ENCODE assay signal across 28 mouse cellular contexts in the genomic region with DNA sequence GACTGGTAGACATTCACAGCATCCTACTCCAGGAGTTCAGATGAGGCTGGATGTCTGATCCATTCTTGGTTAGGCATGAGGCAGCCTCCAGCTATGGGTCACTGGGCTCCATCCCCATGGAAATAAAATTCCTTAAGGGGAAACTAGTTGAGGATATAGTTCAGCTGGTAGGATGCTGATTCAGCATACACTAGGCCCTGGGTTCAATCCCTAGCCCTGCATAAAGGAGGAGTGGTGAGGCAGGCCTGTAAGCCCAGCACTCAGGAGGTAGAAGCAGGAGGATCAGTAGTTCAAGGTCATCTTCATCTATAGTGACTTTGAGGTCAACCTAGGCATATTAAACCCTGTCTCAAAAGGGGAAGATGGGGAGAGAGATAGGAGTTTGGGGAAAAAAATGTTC. TPM values are rescaled to one million over a fixed set of nuclear protein-coding genes. Genes with fewer than 3 reads are reported as not detected.
DNase-seq lines count a peak whose midpoint lies in the region; ATAC-seq and TF ChIP-seq lines count a peak whose summit lies in the region.
"Had no signal": no experiment of that assay in that cellular context is flagged by ENCODE, and none has a peak within 500 bp of the region (broad histone marks: within the 10 kb centered on the region; RNA-seq: fewer than 3 reads in every experiment).

No protein-coding gene starts in this region.

- H3K4me3 ChIP-seq in liver, postnatal 0 days (ENCODE audit: low read depth, low read length): no peak overlapping the region
- no peak overlapping the region for H3K4me3 ChIP-seq in myocyte
- H3K4me3 ChIP-seq in hindbrain, embryonic 12.5 days: no peak overlapping the region
- H3K4me3 ChIP-seq: embryonic facial prominence, embryonic 13.5 days; embryonic facial prominence, embryonic 15.5 days; erythroblast, embryonic 14.5 days; forebrain, embryonic 10.5 days; forebrain, embryonic 12.5 days had no signal

- H3ac ChIP-seq in myocyte (ENCODE audit: control insufficient read depth, insufficient read length): no peak overlapping the region

- TF ChIP-seq CTCF in liver, postnatal 0 days (IDR thresholded peaks at IDR 0.05; ENCODE audit: low read depth): no peak

- peaks cover 38% of the 10 kb centered on the region for H3K36me3 ChIP-seq in liver, postnatal 0 days (replicated peaks; ENCODE audit: insufficient read depth, low read length)
- peaks cover 38% of the 10 kb centered on the region for H3K36me3 ChIP-seq in myocyte (ENCODE audit: control insufficient read depth, insufficient read depth)
- H3K36me3 ChIP-seq in hindbrain, embryonic 12.5 days: peaks cover 23% of the 10 kb centered on the region

- H3K9ac ChIP-seq in liver, postnatal 0 days (replicated peaks): no peak overlapping the region
- no peak overlapping the region for H3K9ac ChIP-seq in hindbrain, embryonic 12.5 days
- H3K9ac ChIP-seq: embryonic facial prominence, embryonic 13.5 days; embryonic facial prominence, embryonic 15.5 days; forebrain, embryonic 12.5 days had no signal

- peaks cover 5% of the 10 kb centered on the region for H3K79me2 ChIP-seq in myocyte (ENCODE audit: control insufficient read depth, insufficient read depth)

- TF ChIP-seq POLR2A in myocyte (IDR thresholded peaks at IDR 0.05; ENCODE audit: insufficient read length, low read depth): no peak

- TF ChIP-seq EP300 in liver, postnatal 0 days (IDR thresholded peaks at IDR 0.05; ENCODE audit: low read depth): no peak

- H3K27ac ChIP-seq in liver, postnatal 0 days (ENCODE audit: low read depth): no peak overlapping the region
- H3K27ac ChIP-seq in hindbrain, embryonic 12.5 days: no peak overlapping the region
- H3K27ac ChIP-seq: embryonic facial prominence, embryonic 13.5 days; embryonic facial prominence, embryonic 15.5 days; forebrain, embryonic 10.5 days; forebrain, embryonic 12.5 days had no signal

- ATAC-seq in liver, postnatal 0 days: no peak
- no peak for ATAC-seq in hindbrain, embryonic 12.5 days (ENCODE audit: low FRiP score)
- ATAC-seq: CD4-positive, CD25-positive, alpha-beta regulatory T cell, adult 4 months; forebrain, embryonic 14.5 days; forebrain, embryonic 16.5 days had no signal

- H3K4me1 ChIP-seq in liver, postnatal 0 days (ENCODE audit: insufficient read depth): no peaks in the 10 kb centered on the region; the same call in 1 of the 2 replicates
- no peaks in the 10 kb centered on the region for H3K4me1 ChIP-seq in hindbrain, embryonic 12.5 days
- H3K4me1 ChIP-seq: embryonic facial prominence, embryonic 13.5 days; embryonic facial prominence, embryonic 15.5 days; forebrain, embryonic 10.5 days; forebrain, embryonic 12.5 days had no signal

- DNase-seq in heart, adult 11 months: peak; percentile 66
- no peak for DNase-seq in heart, adult 18-20 months
- peak; percentile 10 for DNase-seq in liver, postnatal 0 days
- DNase-seq in liver (no peak), 416B (ENCODE audit: low read depth) (peak; percentile 42)
- DNase-seq: adrenal gland, adult 2 months; adrenal gland, postnatal 10 days; adrenal gland, postnatal 25 days; cerebellum, adult 11 months; cerebellum, adult 18-20 months; cerebellum, adult 8-10 months; cerebellum, adult 9-11 months; cerebellum, postnatal 14 days; cerebellum, postnatal 36 days; embryo, embryonic 11 days had no signal

- no peaks in the 10 kb centered on the region for H3K27me3 ChIP-seq in liver, postnatal 0 days (ENCODE audit: insufficient read depth, low read length)
- no peaks in the 10 kb centered on the region for H3K27me3 ChIP-seq in myocyte (ENCODE audit: control insufficient read depth, insufficient read depth, insufficient read length)
- no peaks in the 10 kb centered on the region for H3K27me3 ChIP-seq in hindbrain, embryonic 12.5 days
- H3K27me3 ChIP-seq: CH12.LX; embryonic facial prominence, embryonic 13.5 days; embryonic facial prominence, embryonic 15.5 days; forebrain, embryonic 12.5 days had no signal

- H3K4me2 ChIP-seq in liver, postnatal 0 days (ENCODE audit: low read depth, low read length): no peak overlapping the region
- no peak overlapping the region for H3K4me2 ChIP-seq in myocyte (ENCODE audit: low read depth)
- no peak overlapping the region for H3K4me2 ChIP-seq in hindbrain, embryonic 12.5 days (replicated peaks)
- H3K4me2 ChIP-seq: embryonic facial prominence, embryonic 13.5 days; embryonic facial prominence, embryonic 15.5 days; forebrain, embryonic 12.5 days had no signal

- H3K9me3 ChIP-seq in liver, postnatal 0 days (ENCODE audit: low read length): no peaks in the 10 kb centered on the region
- H3K9me3 ChIP-seq in hindbrain, embryonic 12.5 days (replicated peaks): no peaks in the 10 kb centered on the region
- H3K9me3 ChIP-seq: embryonic facial prominence, embryonic 13.5 days; embryonic facial prominence, embryonic 15.5 days; forebrain, embryonic 10.5 days; forebrain, embryonic 12.5 days; G1E had no signal

TF ChIP-seq in myocyte, 11 proteins besides CTCF, POLR2A, EP300 and RAD21:
- no peak for TF ChIP-seq TCF3 (IDR thresholded peaks at IDR 0.05; ENCODE audit: insufficient read length, low read depth)
- TF ChIP-seq MAX (IDR thresholded peaks at IDR 0.05; ENCODE audit: low read depth): no peak
- TF ChIP-seq MYOG (IDR thresholded peaks at IDR 0.05; ENCODE audit: control insufficient read depth in 1 of 3, insufficient read depth in 1 of 3, insufficient read length in 2 of 3, low read depth in 2 of 3): no peak
- TF ChIP-seq POLR2AphosphoS2 (IDR thresholded peaks at IDR 0.05; ENCODE audit: insufficient read length, low read depth): peak; percentile 50

RNA-seq across cellular contexts. Expression of a gene that starts 16.4 kb away (rescaled TPM):
- 1,000 to 10,000 TPM; 1,990 to 2,288 TPM for total RNA-seq in heart, adult 18-20 months (2021)
- polyA plus RNA-seq in liver, postnatal 0 days (2015; fragmentation: Nextera tagmentation; extraction: Ambion mirVana): 0.85 and 2.5 TPM in 2 replicates
- 158 TPM for polyA plus RNA-seq in myocyte (2012; fragmentation: generic; extraction: Trizol)
- polyA plus RNA-seq in hindbrain, embryonic 12.5 days (2016; fragmentation: Nextera tagmentation; extraction: Ambion mirVana): 1.0 and 3.6 TPM in 2 replicates
- total RNA-seq: adrenal gland, adult 2 months; adrenal gland, postnatal 25 days; G1E had no signal
- polyA plus RNA-seq: adrenal gland, adult 2 months; brain, embryonic 14.5 days; CD4-positive, CD25-positive, alpha-beta regulatory T cell, adult 4 months; erythroblast, embryonic 14.5 days; forebrain, embryonic 10.5 days; forebrain, embryonic 14.5 days; forebrain, embryonic 16.5 days; G1E had no signal

RNA-seq across cellular contexts. Expression of a gene that starts 17.2 kb away (rescaled TPM):
- under 1 TPM; 0.45 to 0.82 TPM for total RNA-seq in heart, adult 18-20 months (2021)
- 12.8 and 13.0 TPM in 2 replicates for polyA plus RNA-seq in liver, postnatal 0 days (2015; fragmentation: Nextera tagmentation; extraction: Ambion mirVana)
- polyA plus RNA-seq in myocyte (2012; fragmentation: generic; extraction: Trizol): 19.7 TPM
- 11.1 and 12.0 TPM in 2 replicates for polyA plus RNA-seq in hindbrain, embryonic 12.5 days (2016; fragmentation: Nextera tagmentation; extraction: Ambion mirVana)

RNA-seq across cellular contexts. Expression of a gene that starts 44.3 kb away (rescaled TPM):
- total RNA-seq in heart, adult 18-20 months (2021): 10 to 100 TPM; 35.5 to 45.2 TPM
- 2.7 and 3.3 TPM in 2 replicates for polyA plus RNA-seq in liver, postnatal 0 days (2015; fragmentation: Nextera tagmentation; extraction: Ambion mirVana)
- 21.9 TPM for polyA plus RNA-seq in myocyte (2012; fragmentation: generic; extraction: Trizol)
- 24.1 and 25.8 TPM in 2 replicates for polyA plus RNA-seq in hindbrain, embryonic 12.5 days (2016; fragmentation: Nextera tagmentation; extraction: Ambion mirVana)
- polyA plus RNA-seq: G1E had no signal

Comparison
In these comparisons a context has a peak if more than half of its experiments do, and no peak if none do; other contexts are left out.
1. DNase-seq: peak in heart, adult 11 months (single experiment), liver, postnatal 0 days (single experiment) and 416B (single experiment); none in heart, adult 18-20 months (0 of 2) and liver (single experiment).
2. RNA of a gene that starts 16.4 kb away (polyA plus RNA-seq): 158 TPM in myocyte (single experiment); 1.0 to 3.6 TPM in hindbrain, embryonic 12.5 days and 0.85 to 2.5 TPM in liver, postnatal 0 days; every median in the first group is over 10 times any median in the second.